Mouse (Mus musculus): ENCODE results near the gene Gnb1.
"Not testable (repeated sequence)": the region's sequence is repeated elsewhere in the genome, so short reads cannot be mapped to it uniquely, and the experiment has no call there.

Gnb1 gene

DNA sequence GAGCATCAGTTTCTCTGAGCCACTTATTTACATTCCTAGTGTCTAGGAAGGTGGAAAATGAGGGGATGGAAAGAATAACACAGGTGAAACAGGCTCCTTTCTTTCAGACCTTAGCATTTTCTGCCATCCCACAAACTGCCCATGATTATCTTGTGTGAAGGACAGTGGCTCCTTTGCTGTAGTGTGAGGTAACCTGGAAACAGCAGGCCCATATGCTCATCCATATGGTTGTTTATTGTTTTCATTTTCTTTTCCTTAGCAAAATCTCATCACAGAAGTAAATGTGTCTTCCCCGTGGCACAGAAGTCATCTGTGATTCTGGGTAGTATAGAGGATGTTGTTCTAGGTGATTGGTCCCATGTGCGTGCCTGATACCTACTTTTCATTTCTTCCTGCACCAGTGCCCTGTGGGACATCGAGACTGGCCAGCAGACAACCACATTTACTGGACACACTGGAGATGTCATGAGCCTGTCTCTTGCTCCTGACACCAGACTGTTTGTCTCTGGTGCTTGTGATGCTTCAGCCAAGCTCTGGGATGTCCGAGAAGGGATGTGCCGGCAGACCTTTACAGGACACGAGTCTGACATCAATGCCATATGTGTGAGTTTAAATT, 61.9 kb downstream of the Gnb1 start:
- no peak for DNase-seq (ENCODE audit: low spot score)

DNA sequence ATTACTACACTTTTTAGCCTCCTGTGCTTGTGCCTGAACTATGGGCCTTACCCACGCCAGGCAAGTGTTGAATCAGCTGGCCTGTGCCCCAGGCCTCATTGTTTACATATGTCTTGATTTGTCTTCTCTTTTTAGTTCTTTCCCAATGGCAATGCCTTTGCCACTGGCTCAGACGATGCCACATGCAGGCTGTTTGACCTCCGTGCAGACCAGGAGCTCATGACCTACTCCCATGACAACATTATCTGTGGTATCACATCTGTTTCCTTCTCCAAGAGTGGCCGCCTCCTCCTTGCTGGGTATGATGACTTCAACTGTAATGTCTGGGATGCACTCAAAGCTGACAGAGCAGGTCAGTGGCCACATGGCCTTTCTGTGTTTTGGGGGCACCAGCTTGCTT, 63.7 kb downstream of the Gnb1 start:
- DNase-seq (ENCODE audit: low spot score) = no peak

DNA sequence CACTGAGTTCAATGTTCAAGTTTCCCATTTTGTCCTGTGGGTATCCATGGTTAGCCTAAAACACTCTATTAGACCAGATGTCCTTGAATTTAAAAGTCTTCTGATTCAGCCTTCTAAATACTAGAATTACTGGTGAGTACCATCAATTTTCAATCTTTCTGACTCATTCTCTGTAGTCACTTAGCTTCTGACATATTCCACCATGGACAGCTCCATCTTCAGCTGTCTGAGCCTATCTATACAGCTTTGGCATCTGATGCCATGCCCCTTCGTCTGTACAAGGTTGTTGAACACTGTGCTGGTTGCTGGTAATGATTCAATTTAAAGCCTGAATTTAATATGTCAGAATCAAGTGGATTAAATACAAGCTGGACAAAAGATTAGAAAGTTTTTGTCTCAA, 64.3 kb downstream of the Gnb1 start:
- no peak for DNase-seq (ENCODE audit: low spot score)

DNA sequence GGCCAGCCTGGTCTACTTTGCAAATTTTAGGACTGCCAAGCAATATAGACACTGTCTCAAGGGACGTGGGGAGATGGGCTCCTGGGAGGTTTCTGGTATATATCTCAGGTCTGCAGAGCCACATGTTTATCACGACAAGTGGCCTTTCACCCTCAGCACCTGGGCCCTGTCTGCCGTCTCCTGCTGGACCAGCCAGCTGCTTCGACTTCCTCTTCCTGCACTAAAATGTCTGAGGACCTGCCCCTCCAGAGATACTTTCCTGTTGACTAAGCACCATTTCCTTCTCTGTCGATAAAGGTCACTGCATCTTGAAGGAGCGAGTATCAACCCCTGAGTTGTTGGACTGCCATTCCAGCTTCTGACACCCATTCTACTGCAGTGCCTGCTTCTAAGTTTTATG, 68.3 kb downstream of the Gnb1 start:
- peak; percentile 40 for DNase-seq (ENCODE audit: low spot score)

DNA sequence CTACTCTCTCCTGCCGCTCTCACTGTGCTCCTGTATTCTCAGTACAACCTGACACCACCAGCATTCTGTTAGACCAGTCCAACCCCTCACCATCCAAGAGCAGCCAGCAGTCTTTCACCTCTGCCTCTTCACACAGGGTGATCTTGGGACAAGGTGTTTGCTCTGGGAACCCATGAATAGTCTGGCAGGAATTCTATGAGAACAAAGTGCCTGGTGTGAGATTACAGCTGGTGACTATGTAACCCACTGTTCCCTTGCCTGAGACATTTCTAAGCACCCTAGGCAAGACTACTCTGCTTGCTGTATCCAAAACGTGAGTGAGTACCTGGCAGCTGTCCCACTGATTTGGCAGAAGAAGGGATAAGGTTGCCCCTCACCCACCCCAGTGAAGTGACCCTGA, 69.8 kb downstream of the Gnb1 start:
- peak; percentile 52 for DNase-seq (ENCODE audit: low spot score)

DNA sequence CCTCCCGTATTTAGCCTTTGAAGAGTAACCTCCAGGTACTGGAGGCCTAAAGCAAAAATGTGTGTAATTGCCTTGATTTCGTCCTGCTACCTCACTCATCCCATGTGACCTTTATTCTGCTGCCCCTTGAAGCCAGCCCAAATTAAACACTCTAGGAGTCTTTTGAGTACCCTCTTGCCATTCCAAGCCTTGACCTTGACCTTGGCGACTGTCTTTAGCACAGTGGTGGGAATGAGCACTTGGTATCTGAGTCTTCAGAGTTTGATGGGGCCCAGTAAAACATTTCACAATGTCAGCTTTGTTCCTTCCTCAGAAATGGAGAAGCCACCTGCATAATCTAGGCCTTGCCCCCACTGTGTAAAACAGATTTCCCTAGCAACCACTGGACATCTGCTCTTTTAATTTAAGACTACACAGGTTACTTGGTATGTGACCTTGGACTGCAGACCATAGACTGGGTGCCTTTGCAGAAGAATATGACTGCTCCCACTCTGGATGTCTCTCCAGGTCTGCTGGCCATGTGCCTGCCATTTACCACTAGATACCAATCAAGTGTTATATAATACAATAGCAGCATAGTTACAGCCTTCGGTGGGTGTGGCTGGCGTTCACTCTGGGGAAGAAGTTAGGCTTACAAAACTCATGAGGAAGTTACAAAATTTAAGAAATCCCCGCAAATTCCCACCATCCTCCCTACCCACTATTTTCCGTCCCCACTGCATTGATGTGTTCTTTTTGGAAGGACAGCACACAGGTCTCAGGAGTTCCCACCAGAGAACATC, 70.7 kb downstream of the Gnb1 start, which contains the start of gene Nadk:
TSS of gene Nadk (plus strand) at position 718 of the 782 bp plus-strand sequence.
- DNase-seq (ENCODE audit: low spot score) = peak; percentile 61

DNA sequence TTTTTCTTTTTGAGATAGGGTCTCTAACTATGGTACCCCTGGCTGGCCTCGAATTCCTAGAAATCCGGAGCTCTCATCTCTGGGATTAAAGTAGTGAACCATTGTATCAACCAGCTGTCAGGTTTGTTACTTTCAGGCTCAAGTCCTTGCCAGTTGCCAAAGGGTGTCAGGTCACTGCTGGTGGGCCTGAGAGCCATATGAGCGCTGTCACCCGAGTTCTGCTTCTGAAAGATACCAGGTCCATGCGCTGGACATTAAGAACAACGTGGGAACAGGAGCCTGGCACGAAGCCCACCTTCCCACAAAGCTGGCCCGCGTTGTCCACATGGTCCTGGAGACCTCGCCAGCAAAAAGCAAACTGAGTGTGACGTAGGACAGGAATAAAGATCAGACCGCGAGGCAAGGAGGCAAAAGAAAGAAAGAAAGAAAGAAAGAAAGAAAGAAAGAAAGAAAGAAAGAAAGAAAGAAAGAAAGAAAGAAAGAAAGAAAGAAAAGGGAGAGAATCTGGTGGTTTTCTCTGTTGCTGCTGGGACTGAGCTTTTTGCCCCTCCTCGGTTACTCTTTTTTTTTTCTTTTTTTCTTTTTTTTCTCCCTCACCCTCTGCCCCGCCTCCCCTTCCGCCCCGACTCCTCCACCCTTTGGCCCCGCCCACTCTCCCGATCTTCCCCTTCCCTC, 71.7 kb downstream of the Gnb1 start:
- DNase-seq (ENCODE audit: low spot score) = peak; percentile 43

DNA sequence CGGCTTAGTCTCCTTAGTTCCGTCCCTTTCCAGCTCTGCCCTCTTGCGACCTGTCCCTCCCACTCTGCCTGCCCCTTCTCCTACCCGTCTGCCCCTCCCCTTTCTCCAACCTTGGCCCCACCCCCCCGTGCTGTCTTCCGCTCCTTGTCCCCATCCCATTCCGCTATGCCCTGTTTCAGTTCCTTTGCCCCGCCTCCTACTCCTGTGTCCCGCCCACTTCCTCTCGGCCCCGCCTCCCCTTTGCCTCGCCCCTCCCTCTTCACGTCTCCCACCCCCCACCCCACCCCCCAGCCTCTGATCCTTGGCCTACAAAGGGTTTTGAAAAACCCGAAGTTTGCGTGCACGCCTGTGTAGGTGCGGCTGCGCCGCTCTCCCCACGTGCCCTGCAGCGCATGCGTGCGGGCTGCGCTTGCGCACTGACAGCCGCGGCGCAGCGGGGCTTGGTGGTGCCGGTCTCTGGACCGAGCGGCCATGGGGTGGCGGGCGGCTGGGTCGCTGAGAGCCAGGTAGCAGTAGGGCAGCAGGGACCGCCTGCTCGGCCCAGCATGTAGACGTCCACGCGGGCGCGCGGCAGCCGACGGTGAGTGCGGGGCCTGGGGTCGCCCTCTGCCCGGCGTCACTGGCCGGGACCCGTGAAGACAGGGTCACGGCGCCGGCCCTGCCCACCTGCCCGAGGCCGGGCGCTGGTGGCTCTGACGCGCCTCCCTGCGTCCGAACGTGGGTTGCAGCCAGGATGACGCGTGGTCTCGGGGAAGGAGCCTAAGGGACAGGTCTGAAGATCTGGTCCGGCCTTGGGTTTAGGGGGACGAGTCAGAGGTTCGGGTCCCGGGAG, 72.5 kb downstream of the Gnb1 start:
- DNase-seq (ENCODE audit: low spot score) = peak; percentile 96

DNA sequence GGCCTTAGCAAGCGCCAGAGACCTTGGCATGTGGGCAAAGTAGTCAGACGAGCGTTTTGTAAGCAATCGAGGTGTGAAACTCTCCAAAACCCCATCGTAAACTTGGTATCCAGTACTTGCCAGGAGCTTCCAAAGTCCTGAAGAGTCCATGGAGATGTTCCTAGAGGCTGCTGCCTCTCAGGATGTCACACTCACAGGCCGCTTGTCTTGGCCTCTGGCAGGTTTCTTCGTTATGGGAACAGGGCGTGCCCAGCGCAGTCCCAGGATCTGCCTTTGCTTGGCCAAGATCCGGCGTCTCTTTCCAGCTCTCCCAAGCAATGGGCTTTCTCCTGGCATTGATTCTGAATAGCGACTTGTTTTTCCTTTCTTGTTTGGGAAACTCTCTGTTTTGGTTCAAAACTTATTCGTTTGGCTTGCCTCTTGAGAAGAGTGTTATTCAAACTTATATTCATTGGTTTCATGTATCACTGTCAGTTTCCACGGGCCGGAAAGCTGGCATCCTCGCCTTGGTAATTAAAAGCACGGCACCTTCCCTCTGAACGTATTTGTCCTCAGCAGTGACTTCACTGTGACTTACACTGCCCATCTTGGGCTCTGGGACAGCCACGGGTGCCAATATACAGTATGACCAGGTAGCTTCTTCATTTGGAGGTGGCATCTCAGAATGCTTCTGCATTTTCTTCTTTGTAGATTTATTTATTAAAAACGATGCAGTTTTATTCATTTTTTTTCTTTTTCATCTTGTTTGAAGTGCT, 73.3 kb downstream of the Gnb1 start:
- DNase-seq (ENCODE audit: low spot score) = peak; percentile 72

DNA sequence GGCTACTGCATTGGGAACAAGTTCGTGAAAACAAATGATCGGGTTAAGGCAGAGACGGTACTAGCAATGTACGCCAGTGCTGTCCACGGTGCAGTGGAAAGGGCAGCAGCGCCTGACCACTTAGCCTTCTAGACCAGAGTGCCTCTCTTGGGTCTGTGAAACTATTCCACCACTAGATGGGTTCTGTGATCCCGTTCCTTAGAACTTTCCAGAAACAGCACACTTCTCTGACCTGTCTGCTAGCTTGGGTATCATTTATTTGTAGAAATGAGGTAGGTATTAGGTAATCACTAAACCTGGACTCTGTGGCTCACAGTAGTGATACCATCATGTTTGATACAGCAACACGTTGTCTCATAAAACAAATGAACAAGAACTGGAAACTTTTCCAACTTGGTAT, 75.4 kb downstream of the Gnb1 start:
- no peak for DNase-seq (ENCODE audit: low spot score)

DNA sequence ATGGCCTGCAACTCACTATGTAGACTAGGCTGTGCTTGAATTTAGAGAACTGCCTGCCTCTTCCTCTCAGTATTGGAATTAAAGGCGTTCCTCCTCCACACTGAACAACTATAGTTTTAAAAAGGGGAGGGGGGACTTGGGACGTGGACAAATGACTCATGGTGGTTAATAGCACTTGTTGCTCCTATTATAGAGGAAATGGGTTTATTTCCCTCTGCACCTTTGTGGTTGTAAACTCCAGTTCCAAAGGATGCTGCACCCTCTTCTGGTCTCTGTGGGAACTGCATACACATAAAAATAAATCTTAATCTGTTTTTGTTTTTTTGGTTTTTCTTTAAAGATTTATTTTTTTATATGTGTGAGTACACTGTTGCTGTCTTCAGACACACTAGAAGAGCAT, 77.0 kb downstream of the Gnb1 start:
- DNase-seq (ENCODE audit: low spot score) = peak; percentile 29

DNA sequence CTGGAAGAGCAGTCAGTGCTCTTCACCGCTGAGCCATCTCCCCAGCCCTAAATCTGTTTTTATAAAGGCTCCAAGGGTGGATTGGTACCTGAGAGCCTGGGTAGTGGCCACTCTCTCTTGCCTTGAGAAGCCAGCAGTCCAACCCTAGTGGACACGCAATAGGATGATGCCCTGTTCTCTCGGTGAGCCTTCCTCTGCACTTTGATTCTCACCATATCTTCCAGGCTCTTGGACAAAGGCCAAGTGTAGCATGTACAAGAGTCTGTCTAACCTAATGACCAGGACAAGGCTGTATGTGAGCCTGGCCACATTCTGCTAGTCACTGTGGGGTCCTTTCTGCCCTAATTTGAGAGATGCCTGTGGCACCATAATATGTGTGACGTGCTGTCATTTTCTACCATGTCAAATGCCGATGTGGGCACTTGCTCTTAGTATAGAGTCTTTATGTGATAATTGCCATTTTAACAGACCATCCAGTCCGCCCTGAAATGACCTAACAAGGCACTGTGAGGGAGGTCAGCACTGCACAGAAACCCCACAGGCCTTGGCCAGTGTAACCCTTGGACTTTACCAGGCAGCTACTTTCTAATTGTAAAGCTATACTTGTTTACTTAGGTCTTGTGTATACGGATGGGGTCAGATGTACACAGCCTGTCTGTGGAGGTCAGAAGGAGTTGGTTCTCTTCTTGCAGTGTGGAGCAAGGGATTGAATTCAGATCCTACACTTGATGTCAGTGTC, 77.6 kb downstream of the Gnb1 start:
- DNase-seq (ENCODE audit: low spot score) = no peak

DNA sequence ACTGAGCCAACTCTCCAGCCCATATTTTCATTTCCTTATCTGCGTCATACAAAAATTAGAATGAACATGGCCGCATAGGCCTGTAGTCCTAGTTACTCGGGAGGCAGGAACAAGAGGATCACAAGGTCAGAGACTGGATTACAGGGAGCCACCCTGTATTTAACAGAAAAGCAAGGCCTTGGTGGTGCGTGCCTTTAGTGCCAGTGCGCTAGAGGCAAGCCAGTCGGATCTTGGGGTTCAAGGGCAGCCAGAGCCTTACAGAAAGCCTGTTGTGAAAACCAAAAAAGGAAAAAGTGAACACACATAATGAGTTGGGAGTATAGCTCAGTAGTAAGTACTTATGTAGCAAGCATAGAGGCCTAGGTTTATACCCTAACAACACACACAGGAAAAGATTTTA, 78.7 kb downstream of the Gnb1 start:
- no peak for DNase-seq (ENCODE audit: low spot score)

DNA sequence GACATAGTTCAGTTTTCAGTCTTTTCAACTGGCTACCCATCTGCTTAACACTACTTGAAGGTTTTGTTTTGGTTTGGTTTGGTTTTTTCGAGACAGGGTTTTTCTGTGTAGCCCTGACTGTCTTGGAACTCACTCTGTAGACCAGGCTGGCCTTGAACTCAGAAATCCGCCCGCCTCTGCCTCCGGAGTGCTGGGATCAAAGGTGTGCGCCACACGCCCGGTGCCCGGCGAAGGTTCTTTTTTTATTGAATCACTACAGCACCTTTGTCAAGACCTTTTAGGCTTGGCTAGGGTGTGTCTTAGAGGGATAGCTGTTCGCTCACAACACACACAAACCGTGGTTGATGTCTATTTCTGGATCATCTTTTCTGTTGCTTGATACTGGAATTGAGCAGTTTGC, 79.2 kb downstream of the Gnb1 start:
- DNase-seq (ENCODE audit: low spot score) = not testable (repeated sequence)

DNA sequence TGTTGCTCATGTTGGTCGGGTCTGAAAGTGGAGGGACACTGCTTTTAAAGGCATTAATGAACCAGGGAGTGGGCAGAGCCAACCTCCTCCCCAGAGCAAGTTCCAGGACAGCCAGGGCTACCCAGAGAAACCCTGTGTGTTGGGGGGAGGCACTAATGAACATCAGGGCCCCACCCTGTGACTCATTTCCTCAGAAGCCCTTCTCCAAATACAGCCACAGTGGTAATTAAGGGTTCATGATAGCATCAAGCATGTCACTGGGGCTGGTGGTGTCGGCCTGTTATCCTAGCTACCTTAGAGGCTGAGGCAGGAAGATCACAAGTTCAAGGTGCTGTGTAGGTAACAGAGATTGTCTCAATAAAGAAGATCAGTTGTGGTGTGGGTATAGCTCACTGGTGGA, 80.3 kb downstream of the Gnb1 start:
- DNase-seq (ENCODE audit: low spot score) = no peak

DNA sequence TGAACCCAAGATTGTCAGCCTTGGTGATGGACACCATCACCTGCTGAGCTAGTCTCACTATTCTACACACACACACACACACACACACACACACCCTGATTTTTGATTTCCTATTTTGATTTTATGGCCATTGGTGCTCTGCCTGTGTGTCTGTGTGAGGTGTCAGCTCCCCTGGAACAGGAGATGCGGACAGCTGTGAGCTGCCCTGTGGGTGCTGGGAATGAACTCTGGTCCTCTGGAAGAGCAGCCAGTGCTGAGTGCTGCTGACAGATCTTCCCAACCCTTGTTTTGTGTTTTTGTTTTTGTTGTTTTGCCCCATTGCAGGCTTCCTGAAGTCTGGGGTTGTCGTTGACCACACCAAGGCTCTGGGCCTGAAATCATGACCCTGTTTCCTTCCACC, 82.0 kb downstream of the Gnb1 start:
- no peak for DNase-seq (ENCODE audit: low spot score)

DNA sequence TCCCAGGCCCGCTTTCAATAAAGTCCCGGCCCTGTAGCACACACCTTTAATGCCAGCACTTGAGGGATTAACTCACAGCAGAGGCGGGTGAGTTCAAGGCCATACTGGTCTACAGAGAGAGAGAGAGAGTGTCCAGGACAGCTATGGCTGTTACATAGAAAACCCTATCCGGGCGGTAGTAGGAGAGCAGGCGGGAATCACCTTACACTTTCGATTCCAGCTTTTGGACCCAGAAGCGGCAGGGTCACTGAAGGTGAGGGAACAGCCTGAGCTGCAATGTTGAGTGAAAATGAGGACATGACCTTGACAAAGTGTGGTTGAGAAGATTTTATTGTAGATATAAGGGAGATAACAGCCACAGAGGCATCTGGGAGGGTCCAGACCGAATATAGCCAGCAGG, 82.7 kb downstream of the Gnb1 start:
- DNase-seq (ENCODE audit: low spot score) = no peak

DNA sequence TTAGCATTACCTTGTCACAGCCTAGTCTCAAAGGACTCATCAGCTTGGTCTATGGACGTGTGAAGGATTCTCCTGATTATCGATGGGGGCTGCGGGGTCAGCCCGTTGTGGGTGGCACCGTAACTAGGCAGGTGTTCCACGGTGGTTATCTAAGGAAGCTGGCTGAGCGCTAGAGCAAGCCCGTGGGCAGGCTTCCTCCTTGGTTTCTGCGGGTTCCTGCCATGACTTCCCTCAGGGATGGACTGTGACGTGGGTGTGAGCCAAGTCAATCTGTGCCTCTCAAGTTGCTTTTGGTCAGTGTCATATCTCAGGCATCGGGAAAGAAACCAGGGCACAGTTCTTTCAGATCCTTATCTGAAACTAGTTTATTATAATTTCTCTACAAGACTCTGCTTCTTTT, 83.8 kb downstream of the Gnb1 start:
- no peak for DNase-seq (ENCODE audit: low spot score)

DNA sequence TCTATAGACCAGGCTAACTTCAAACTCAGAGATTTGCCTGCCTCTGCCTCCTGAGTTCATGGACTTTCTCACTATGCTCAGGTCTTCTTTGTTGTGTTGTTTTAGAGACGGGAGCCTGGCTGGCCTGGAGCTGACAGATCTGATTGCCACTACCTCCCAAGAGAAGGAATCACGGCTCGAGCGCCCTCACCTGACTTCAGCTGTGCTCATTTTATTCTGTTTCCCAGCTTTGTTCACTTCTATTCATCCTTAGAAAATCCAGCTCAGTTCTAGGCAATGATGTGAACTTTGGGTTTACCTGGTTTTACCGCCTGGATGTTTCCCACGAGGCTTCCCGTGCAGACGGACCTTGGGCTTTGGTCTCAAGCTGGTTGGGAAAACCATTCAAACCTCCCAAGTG, 84.4 kb downstream of the Gnb1 start:
- DNase-seq (ENCODE audit: low spot score) = no peak

DNA sequence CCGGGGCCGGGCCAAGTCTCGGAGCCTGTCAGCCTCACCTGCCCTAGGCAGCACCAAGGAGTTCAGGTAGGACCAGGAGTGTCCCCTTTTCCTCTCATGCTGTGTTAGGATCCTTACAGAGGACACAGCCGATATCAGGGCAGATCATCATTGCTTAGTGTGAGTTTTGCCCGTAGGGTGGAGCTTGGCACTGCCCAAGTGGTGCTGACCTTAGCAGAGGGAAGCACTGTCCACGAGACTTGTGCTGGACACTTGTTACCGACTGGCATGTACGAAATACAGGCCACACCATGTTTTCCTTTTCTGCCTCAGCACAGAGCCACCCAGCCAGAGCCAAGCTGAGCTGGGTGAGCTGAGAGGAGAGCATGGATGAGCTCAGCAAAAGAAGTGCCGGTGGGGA, 86.0 kb downstream of the Gnb1 start:
- DNase-seq (ENCODE audit: low spot score) = no peak

DNA sequence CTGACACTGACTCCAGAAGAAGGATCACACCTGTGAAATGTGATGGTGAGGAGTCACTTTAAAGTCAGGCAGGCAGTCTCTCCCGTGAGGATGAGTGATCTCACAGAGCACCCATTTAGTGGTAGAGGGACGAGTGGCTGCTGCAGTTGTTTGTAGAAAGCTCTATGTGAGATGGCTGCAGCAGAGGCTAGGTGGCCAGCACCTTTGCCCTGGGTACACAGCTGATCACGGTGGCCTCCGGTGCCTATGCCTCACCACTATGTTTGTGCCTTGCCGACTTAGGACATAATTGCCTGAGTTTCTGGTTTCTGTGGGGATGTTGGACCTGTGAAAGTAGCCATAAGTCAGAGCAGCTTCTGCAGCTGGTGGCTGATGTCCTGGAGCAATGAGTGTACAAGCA, 86.6 kb downstream of the Gnb1 start:
- DNase-seq (ENCODE audit: low spot score) = no peak

All from lung, postnatal 25 days (tissue).